Mouse (Mus musculus) kidney, embryonic 14.5 days (tissue): ENCODE data around the gene Nkx2-5. TPM values are rescaled to one million over a fixed set of nuclear protein-coding genes. Genes with fewer than 3 reads are reported as not detected.

ENCODE experiments used
- ATAC-seq: fragments of 200-750 bp; cut with Nextera tagmentation; 2 replicates; pipeline ENCODE4 v1.8.0; 2017; ENCODE audit warnings: moderate number of reproducible peaks, mild to moderate bottlenecking, moderate TSS enrichment, moderate library complexity; ENCODE audit not compliant: low FRiP score, low TSS enrichment
- H3K27ac ChIP-seq: fragments of 300-500 bp; sonication (generic); 2 replicates; pipeline ENCODE4 v1.5.1; 2014; ENCODE audit warnings: low read depth, mild to moderate bottlenecking, low read length, moderate library complexity, mixed read lengths
- H3K27me3 ChIP-seq: fragments of 300-500 bp; sonication (generic); 2 replicates; pipeline ENCODE4 v1.6.1; 2014; ENCODE audit warnings: mild to moderate bottlenecking, low read length; ENCODE audit not compliant: control insufficient read depth, insufficient read depth
- H3K36me3 ChIP-seq: fragments of 300-500 bp; sonication (generic); 2 replicates; pipeline ENCODE4 v1.6.1; 2014; ENCODE audit warnings: low read length, mixed read lengths; ENCODE audit not compliant: control insufficient read depth, insufficient read depth
- H3K4me1 ChIP-seq: fragments of 300-500 bp; sonication (generic); 2 replicates; pipeline ENCODE4 v1.6.1; 2014; ENCODE audit warnings: low read length, mixed read lengths; ENCODE audit not compliant: control insufficient read depth, insufficient read depth
- H3K4me2 ChIP-seq: fragments of 300-500 bp; sonication (generic); replicated peaks from 2 replicates; pipeline ENCODE4 v1.6.1; 2014; ENCODE audit warnings: low read depth, mild to moderate bottlenecking, low read length
- H3K4me3 ChIP-seq: fragments of 300-500 bp; sonication (generic); 2 replicates; pipeline ENCODE4 v1.5.1; 2014; ENCODE audit warnings: mild to moderate bottlenecking, low read length
- H3K9ac ChIP-seq: fragments of 300-500 bp; sonication (generic); 2 replicates; pipeline ENCODE4 v1.6.1; 2014; ENCODE audit warnings: low read depth, mild to moderate bottlenecking, low read length, moderate library complexity
- H3K9me3 ChIP-seq: fragments of 300-500 bp; sonication (generic); 2 replicates; pipeline ENCODE4 v1.6.1; 2016; ENCODE audit warnings: low read length; ENCODE audit not compliant: control insufficient read depth
- WGBS: fragments of 180-500 bp; shearing (Covaris S2); extraction: QIAGEN DNeasy Blood & Tissue Kit; methylation state at CpG from one replicate; pipeline ENCODE4 v1.1.7; 2014; 5-methylcytosine and 5-hydroxymethylcytosine counted together
- polyA plus RNA-seq: library from polyadenylated mRNA; unstranded; fragments of >200 nt; fragmentation: Nextera tagmentation; extraction: Ambion mirVana; gene quantifications from 2 replicates; pipeline ENCODE4 v1.2.1, GENCODE M21; 2014

The Nkx2-5 gene
- polyA plus RNA-seq, 1 experiment from 2014 or later, result not detected

GRCm38 (mm10) chr17:26835956-26836355 is 8.9 kb downstream of the Nkx2-5 start:
- ATAC-seq, result no peak

DNA sequence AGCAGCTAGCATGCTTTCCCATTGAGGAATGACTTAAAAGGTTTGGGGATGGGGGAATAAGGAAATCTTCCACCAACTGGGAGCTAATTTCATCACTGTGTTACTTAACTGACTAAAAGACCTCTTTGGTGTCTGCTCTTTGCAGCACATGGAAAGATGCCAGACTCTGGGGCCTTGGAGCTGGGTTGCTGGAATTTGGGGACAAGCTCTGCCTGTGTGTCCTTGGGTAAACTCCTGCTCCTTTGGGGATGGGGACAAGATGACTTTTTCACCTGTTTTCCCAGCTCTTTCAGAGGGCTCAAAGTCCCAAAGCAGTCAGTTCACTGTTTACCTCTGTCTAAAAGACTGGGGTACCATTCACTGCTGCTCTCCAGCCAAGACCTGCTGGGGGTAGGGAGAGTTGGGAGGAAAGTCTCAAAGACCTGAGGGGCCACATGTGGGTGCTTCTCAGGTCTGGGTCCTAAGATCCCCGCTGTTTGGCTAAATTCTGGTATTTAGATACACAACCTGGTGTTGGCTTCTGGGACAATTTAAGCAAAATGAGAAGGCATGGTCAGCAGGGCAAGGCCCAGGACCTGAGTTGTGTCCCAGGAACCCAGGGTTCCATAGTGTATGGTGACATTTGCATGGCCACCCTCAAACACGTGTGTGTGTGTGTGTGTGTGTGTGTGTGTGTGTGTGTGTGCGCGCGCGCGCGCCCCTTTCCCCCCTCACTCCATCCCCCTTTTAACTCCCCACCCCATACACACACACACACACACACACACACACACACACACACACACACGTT is 9.6 kb downstream of the Nkx2-5 start:
- Histone ChIP-seq H3K9me3 (0 out of 2 replicates have a peak, but pooled peaks cover 2% of the 10 kb centered on the region), H3K27ac (no peak overlapping the region), H3K36me3 (no peaks in the 10 kb centered on the region), H3K4me1 (no peaks in the 10 kb centered on the region), H3K27me3 (peaks cover 69% of the 10 kb centered on the region), H3K9ac (no peak overlapping the region), H3K4me3 (no peak overlapping the region), H3K4me2 (no peak overlapping the region)
- WGBS, result 41% methylated on average over 9 of the region's 9 CpGs
- ATAC-seq, result no peak

More at GRCm38 (mm10) chr17:26835956-26836355, 8.9 kb downstream of the Nkx2-5 start:
- H3K9ac ChIP-seq, result no peak overlapping the region
- no peaks in the 10 kb centered on the region for H3K36me3 ChIP-seq
- H3K4me2 ChIP-seq, result no peak overlapping the region
- H3K27ac ChIP-seq, result no peak overlapping the region
- peaks cover 76% of the 10 kb centered on the region for H3K27me3 ChIP-seq
- WGBS, result 11% methylated on average over 8 of the region's 8 CpGs
- H3K9me3 ChIP-seq, result 0 out of 2 replicates have a peak, but pooled peaks cover 1% of the 10 kb centered on the region
- no peak overlapping the region for H3K4me3 ChIP-seq
- H3K4me1 ChIP-seq, result no peaks in the 10 kb centered on the region

GRCm38 (mm10) chr17:26834302-26834965 is 10.4 kb downstream of the Nkx2-5 start:
- WGBS, result 68% methylated on average over 5 of the region's 5 CpGs
- no peak overlapping the region for H3K4me3 ChIP-seq
- no peaks in the 10 kb centered on the region for H3K4me1 ChIP-seq
- ATAC-seq, result no peak
- H3K4me2 ChIP-seq, result no peak overlapping the region
- no peak overlapping the region for H3K27ac ChIP-seq
- no peak overlapping the region for H3K9ac ChIP-seq
- H3K36me3 ChIP-seq, result no peaks in the 10 kb centered on the region
- 0 out of 2 replicates have a peak, but pooled peaks cover 2% of the 10 kb centered on the region for H3K9me3 ChIP-seq
- peaks cover 62% of the 10 kb centered on the region for H3K27me3 ChIP-seq

DNA sequence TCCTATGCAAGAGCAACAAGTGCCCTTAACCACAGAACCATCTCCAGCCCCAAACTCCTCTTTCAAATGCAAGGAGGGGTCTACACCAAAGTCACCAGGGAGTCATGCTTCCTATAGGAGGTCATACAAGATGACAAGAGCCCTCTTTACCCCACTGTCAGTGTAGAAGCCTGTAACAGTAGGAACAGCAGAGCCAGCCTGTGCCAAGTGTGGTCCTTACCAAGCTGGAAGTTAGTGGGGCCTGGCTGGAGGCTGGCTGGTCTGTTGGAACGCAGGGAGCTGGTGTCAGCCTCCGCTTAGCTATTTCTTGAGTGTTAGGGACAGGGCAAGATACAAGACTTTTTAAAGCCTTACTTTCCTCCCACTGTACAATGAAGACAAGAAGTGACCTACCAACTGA is 11.0 kb downstream of the Nkx2-5 start:
- 72% methylated on average over 2 of the region's 2 CpGs for WGBS
- Histone ChIP-seq H3K27me3 (peaks cover 55% of the 10 kb centered on the region), H3K27ac (no peak overlapping the region), H3K9ac (no peak overlapping the region), H3K4me2 (no peak overlapping the region), H3K4me1 (no peaks in the 10 kb centered on the region), H3K4me3 (no peak overlapping the region), H3K36me3 (no peaks in the 10 kb centered on the region), H3K9me3 (0 out of 2 replicates have a peak, but pooled peaks cover 2% of the 10 kb centered on the region)
- ATAC-seq, result no peak

DNA sequence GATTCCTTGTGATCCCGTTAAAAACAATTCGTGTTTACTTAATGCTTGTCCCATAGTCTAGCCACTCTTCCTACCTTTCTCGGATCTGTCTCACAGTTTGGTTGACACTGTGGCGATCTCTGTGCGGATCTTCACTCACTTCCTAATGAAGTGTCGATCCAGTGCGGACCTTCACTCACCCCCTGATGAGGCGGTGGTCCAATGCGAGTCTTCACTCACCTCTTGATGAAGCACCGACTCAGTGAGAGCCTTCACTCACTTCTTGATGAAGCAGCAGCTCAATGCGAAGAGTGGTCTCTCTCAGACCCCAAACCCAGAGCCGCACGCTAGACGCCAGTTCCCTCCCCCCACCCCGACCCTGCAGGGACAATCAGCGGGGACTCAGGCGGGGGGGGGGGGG is 18.7 kb downstream of the Nkx2-5 start:
- peaks cover 2% of the 10 kb centered on the region; the same call in 1 of the 2 replicates for H3K27me3 ChIP-seq
- no peak overlapping the region for H3K4me2 ChIP-seq
- ATAC-seq, result no peak
- no peaks in the 10 kb centered on the region for H3K36me3 ChIP-seq
- 77% methylated on average over 16 of the region's 17 CpGs for WGBS
- H3K9ac ChIP-seq, result no peak overlapping the region
- H3K9me3 ChIP-seq, result 0 out of 2 replicates have a peak, but pooled peaks cover 2% of the 10 kb centered on the region
- H3K4me1 ChIP-seq, result no peaks in the 10 kb centered on the region
- no peak overlapping the region for H3K27ac ChIP-seq
- H3K4me3 ChIP-seq, result no peak overlapping the region

DNA sequence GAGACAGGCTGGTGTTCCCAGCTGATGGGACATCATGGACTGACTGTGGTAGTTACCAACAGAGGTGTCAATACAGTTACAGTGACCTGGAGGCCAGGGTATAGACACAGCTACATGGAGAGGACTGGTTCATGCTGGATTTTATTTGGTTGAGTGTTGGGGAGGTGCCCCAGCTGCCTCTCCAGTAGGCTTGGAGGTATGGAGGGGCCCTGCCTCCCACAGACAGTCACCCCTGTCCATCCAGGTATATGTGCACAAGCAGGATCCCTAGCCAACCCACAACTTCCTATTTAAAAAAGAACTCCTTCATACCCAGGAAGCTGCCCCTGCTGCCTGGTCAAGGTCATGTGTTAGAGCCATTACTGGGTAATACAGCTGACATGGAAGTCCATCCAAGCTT is 27.0 kb downstream of the Nkx2-5 start:
- Histone ChIP-seq H3K9ac (no peak overlapping the region), H3K27me3 (no peaks in the 10 kb centered on the region), H3K4me1 (no peaks in the 10 kb centered on the region), H3K4me3 (no peak overlapping the region), H3K9me3 (no peaks in the 10 kb centered on the region), H3K27ac (no peak overlapping the region), H3K36me3 (no peaks in the 10 kb centered on the region), H3K4me2 (no peak overlapping the region)
- no peak for ATAC-seq

GRCm38 (mm10) chr17:26816810-26817209 is 28.0 kb downstream of the Nkx2-5 start:
- Histone ChIP-seq H3K27me3 (no peaks in the 10 kb centered on the region), H3K27ac (no peak overlapping the region), H3K4me1 (no peaks in the 10 kb centered on the region), H3K4me2 (no peak overlapping the region), H3K9ac (no peak overlapping the region), H3K36me3 (no peaks in the 10 kb centered on the region), H3K4me3 (no peak overlapping the region), H3K9me3 (no peaks in the 10 kb centered on the region)
- ATAC-seq, result no peak
- WGBS, result 78% methylated on average over 6 of the region's 6 CpGs

DNA sequence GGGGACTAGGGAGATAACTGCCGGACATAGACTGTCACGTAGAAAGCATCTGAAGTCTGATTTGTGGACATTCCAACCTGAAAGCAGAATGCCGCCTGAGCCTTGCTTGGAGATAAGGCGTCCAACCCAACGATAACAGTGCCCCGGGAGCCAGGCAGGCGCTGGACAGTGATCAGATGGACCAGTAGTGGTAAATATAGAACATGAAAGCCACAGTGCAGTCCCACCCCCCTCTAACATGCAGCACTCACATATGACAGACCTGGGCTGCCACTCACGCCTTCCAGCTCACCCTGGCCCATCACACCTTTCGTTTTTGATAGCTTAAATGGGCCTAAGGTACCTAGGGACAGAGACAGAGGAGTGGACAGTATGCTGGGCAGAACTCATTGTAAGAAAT is 31.3 kb downstream of the Nkx2-5 start:
- Histone ChIP-seq H3K4me2 (no peak overlapping the region), H3K27me3 (no peaks in the 10 kb centered on the region), H3K9me3 (no peaks in the 10 kb centered on the region), H3K9ac (no peak overlapping the region), H3K4me3 (no peak overlapping the region), H3K27ac (no peak overlapping the region), H3K36me3 (no peaks in the 10 kb centered on the region), H3K4me1 (no peaks in the 10 kb centered on the region)
- WGBS, result 84% methylated on average over 9 of the region's 9 CpGs
- ATAC-seq, result no peak

DNA sequence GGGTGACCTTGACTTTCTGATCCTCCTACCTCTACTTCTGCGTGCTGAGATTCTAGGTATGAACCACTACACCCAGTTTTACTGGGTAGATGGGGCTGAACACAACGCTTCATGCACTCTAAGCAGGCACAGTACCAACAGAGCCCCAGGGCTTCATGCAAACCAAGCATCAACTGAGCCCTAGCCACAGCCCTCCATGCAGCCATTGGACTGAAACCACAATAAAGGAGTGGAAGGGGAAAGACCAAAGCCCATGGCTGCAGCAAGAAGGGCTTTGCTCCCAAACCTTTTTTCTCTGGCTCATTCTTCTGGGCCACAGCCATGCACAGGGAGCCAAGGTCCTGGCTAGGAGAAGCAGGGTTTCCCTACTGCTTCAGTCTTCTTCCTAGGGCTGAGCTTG is 32.2 kb downstream of the Nkx2-5 start:
- Histone ChIP-seq H3K27ac (no peak overlapping the region), H3K4me3 (no peak overlapping the region), H3K9me3 (no peaks in the 10 kb centered on the region), H3K4me1 (no peaks in the 10 kb centered on the region), H3K9ac (no peak overlapping the region), H3K36me3 (no peaks in the 10 kb centered on the region), H3K4me2 (no peak overlapping the region), H3K27me3 (no peaks in the 10 kb centered on the region)
- WGBS, result 76% methylated on average over 2 of the region's 2 CpGs
- ATAC-seq, result no peak
